Mouse (Mus musculus) ovary, postnatal 36 days (tissue): Measurements from ENCODE around the gene Hdac7.
A peak's percentile ranks its signal among the peaks of the same experiment; 100 is the strongest.

ENCODE experiments used
- DNase-seq: peaks from one replicate; pipeline ENCODE4 v3.0.0; 2022; ENCODE audit warnings: low spot score, mixed read lengths

Gene Hdac7

GRCm38 (mm10) chr15:97831987-97832640, 12.2 kb downstream of the Hdac7 start:
- DNase-seq: no peak

- peak; percentile 69 for DNase-seq
Measured at GRCm38 (mm10) chr15:97831242-97831986, 12.9 kb downstream of the Hdac7 start.

DNA sequence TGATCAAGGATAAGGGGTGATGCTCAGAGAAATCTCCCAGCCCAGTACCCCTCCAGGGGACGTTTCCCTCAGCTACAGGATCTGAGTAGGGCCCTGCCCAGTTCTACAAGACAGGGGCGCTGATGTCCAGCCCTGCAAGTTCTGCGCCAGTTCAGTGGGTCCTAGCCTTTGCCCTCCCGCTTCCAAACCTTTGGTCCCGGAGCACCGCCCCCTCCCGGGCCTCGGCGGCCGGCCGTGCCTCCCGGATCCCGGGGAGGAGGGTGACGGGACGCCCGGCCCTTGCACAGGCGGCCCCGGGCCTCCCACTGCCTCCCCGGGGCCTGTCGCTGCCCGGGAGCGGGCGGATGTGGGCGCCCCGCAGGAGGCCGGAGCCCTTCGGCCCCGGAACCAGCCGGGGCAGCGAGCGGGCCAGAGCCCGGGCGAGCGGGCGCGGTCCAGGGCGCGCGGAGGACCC, 13.5 kb downstream of the Hdac7 start:
- DNase-seq: peak; percentile 62

- no peak for DNase-seq
Measured at GRCm38 (mm10) chr15:97830253-97830787, 14.0 kb downstream of the Hdac7 start.

GRCm38 (mm10) chr15:97829432-97829831, 14.9 kb downstream of the Hdac7 start:
- DNase-seq: no peak

- DNase-seq: no peak
Measured at GRCm38 (mm10) chr15:97828901-97829338, 15.4 kb downstream of the Hdac7 start.

DNA sequence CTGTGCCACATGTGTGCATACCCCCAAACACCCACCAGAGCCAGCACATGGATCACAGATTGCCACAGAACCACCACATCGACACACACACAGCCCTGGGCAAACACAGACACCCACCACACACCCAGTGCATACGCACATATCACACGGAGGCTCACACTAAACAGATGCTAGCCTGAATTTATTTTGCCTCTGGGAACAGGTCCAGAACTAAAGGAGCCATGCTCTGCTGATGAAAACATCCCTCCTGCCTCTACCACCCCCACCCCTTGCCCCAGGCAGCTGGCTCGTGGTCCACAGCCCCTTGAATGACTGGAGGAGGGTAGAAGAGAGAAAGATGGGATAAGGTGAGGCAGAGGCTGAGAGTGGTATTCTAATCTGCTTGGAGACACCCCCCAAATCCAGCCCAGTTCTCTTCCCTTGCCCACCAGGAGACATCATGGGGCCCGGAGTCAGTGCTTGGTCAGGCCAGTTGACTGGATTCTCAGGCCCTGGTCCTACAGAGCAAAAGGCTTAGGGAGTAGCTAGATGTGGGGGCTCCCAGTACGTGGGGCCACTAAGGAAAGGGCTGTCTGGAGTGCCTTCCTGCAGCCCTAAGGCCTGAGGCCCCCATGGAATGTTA, 16.0 kb downstream of the Hdac7 start:
- no peak for DNase-seq

DNA sequence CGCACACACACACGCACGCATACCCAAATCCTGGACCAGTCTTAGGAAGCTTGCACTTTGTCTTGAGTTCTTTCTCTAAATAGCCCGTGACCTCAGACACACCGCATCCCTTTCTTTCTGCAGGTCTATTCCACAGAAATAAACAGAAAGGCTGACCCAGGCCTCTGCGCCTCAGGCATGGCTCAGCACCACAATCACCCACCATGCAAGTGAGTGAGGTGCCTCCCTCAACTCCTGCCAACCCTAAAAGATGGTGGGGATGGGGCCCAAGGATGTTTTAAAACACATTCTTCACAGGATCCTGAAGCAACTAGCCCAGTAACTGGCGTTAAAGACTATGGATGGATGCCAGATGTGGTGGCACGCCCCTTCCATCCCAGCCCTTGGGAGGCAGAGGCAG, 16.9 kb downstream of the Hdac7 start:
- no peak for DNase-seq

DNA sequence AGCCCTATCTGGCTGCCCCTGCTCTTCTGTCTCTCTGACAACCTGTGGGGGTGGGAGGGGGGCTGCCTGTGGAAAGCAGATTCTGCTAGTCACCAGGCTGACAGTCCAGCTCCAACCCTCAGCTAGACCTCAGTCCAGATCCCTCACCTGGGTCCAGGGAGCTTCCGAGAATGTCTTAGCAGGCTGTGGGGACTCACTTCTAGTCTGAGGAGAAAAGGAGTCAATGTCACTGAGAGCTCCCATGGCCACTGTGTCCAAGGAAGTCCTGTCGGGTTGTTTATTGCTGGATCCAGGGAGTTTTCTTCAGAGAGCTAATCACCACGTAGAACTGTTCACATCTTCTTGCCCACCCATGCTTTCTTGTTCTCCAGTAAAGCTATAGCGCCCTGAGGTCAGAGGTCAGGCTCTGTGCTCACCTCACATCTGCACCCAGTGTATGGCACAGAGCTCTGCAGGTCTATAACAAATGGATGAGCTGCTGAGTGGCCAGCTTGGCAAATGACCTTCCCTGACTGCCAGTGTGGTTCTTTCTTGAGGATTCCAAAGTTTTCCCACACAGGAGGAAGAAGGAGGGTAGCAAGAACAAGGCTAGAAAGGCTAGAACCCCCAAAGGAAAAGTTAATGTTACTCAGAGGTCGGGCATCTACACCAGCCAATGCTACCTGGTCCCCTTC, 17.6 kb downstream of the Hdac7 start:
- no peak for DNase-seq

- DNase-seq: no peak
Measured at GRCm38 (mm10) chr15:97825941-97826587, 18.2 kb downstream of the Hdac7 start.

GRCm38 (mm10) chr15:97825071-97825940, 19.0 kb downstream of the Hdac7 start:
- peak; percentile 81 for DNase-seq

DNA sequence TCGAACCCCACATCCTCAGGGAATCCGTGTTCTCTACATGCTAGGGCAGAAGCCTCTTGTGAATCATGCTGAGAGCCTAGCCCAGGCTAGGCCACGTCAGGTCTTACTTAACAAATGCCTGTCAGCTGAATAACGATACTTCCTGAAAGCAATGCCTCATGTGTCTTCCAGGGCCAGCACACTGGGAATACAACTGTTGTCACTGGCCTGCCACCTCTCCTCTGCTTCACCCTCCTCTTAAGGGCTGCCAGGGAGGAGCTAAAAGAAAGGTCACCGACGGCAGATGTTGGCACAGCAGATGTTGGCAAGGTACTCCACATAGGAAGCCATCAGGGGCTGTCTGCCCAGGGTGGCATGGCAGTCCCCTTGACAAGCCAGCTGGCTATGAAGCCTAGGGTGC, 20.3 kb downstream of the Hdac7 start:
- DNase-seq: no peak

GRCm38 (mm10) chr15:97823479-97823878, 20.8 kb downstream of the Hdac7 start:
- no peak for DNase-seq

DNA sequence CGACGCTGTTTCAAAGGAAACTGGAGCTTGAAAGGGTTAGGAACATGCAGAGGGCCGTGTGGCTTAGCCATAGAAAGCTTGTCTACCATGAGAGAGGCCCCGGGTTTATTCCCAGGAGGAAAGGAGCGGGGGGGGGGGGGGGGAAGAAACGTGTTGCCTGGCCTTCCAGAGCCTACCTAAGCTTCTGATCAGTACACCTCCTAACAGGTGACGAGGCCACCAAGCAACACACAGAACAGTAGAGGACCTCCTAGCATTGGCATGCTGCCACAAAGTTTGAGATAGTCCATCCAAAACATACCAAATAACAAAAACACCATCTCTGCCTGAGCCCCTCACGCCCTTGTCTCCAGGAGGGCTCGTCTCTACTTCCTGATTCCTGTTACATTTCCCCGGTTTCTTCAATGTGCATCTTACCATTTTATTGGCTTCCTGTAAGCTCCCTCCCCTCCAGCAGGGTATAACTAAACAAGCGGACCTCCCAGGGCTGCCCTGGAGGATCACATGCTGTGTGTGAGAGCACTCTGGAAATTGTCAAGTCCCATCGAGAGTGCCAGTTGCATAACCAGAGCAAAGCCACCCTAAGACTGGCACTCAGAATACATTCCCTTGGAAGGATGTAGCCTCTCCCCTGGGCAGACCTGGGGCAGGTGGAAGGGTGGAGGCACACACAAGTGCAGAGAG, 21.6 kb downstream of the Hdac7 start:
- DNase-seq: no peak

DNA sequence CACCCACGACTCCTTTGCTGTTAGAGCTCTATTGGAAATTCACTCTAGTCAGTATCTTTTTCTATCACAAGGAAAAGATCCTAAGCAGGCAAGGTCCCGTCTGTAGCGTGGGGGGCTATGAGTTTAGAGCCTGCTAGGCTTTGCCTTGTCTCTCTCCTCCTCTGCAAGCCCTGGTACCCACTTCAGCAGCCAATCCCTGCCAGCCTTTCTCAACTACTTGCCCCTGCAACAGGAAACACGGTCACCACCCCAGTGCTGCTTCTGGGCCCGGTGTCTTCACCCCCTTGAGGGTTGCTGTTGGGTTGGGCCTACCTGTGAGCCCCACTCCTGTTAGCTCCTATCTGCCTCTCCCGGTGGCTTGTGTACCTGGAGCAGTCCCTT, 22.3 kb downstream of the Hdac7 start:
- DNase-seq: no peak

DNA sequence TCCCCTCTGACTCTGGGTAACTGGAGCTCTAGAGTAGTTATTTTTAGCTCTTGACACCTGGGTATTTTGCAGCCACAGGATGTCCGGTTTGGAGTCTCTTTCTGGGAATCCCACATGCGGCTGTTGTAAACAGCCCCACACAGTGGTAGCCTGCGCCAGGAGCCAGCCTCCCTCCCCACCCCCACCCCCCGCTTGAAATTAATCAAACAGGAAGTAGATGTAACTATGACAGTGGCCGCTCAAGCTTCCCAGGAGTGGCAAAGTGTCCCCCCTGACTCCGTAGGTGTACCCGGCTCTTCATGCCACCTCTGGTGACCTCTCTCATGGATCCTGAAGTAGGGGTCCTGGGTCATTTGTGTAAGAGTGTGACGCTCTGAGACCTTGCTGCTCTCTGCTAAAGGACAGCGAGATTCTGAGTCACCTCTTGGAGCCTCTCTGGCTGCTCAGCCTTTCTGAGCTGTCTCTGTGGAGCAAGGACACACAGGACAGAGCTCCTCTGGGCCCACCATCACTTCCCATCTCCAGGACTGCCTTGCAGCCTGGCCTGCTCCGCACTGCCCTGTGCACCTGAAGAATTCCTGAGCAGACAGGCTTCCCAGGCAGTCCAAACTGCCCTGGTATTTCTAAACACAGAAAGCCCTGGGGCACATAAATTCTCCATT, 22.9 kb downstream of the Hdac7 start:
- DNase-seq: no peak

- DNase-seq: no peak
Measured at GRCm38 (mm10) chr15:97819937-97820336, 24.4 kb downstream of the Hdac7 start.

- DNase-seq: no peak
Measured at GRCm38 (mm10) chr15:97816199-97816994, 27.9 kb downstream of the Hdac7 start.

GRCm38 (mm10) chr15:97815254-97815653, 29.0 kb downstream of the Hdac7 start:
- no peak for DNase-seq
